Mouse (Mus musculus) heart, postnatal 0 days (tissue): Measurements from ENCODE around the gene Syne2. TPM values are rescaled to one million over a fixed set of nuclear protein-coding genes. Genes with fewer than 3 reads are reported as not detected.
A peak's percentile ranks its signal among the peaks of the same experiment; 100 is the strongest.
"Not testable (repeated sequence)": the region's sequence is repeated elsewhere in the genome, so short reads cannot be mapped to it uniquely, and the experiment has no call there.

ENCODE experiments used
- ATAC-seq: fragments of 200-750 bp; cut with Nextera tagmentation; 2 replicates; pipeline ENCODE4 v1.8.0; 2017; ENCODE audit warnings: low read depth, moderate number of reproducible peaks, moderate library complexity; ENCODE audit not compliant: insufficient read depth
- DNase-seq: peaks from one replicate; pipeline ENCODE4 v3.0.0-alpha.2; 2016; ENCODE audit warnings: low spot score
- H3K27ac ChIP-seq: fragments of 300-500 bp; sonication (generic); 2 replicates; pipeline ENCODE4 v1.5.1; 2014; ENCODE audit warnings: low read depth, mild to moderate bottlenecking
- H3K27me3 ChIP-seq: fragments of 300-500 bp; sonication (generic); 2 replicates; pipeline ENCODE4 v1.6.1; 2014; ENCODE audit warnings: low read length, mixed read lengths; ENCODE audit not compliant: control insufficient read depth, insufficient read depth
- H3K36me3 ChIP-seq: fragments of 300-500 bp; sonication (generic); replicated peaks from 2 replicates; pipeline ENCODE4 v1.6.1; 2014; ENCODE audit warnings: low read length, mixed read lengths; ENCODE audit not compliant: control insufficient read depth, insufficient read depth
- H3K4me1 ChIP-seq: fragments of 300-500 bp; sonication (generic); 2 replicates; pipeline ENCODE4 v1.6.1; 2014; ENCODE audit warnings: antibody characterized with exemption; ENCODE audit not compliant: control insufficient read depth, insufficient read depth
- H3K4me2 ChIP-seq: fragments of 300-500 bp; sonication (generic); 2 replicates; pipeline ENCODE4 v1.6.1; 2014; ENCODE audit warnings: low read depth, mild to moderate bottlenecking, low read length, moderate library complexity
- H3K4me3 ChIP-seq: fragments of 300-500 bp; sonication (generic); 2 replicates; pipeline ENCODE4 v1.5.1; 2014; ENCODE audit warnings: low read depth, low read length
- H3K9ac ChIP-seq: fragments of 300-500 bp; sonication (generic); replicated peaks from 2 replicates; pipeline ENCODE4 v1.6.1; 2014; ENCODE audit warnings: low read depth, low read length, mixed read lengths
- H3K9me3 ChIP-seq: fragments of 300-500 bp; sonication (generic); replicated peaks from 2 replicates; pipeline ENCODE4 v1.6.1; 2016; ENCODE audit warnings: low read length; ENCODE audit not compliant: control insufficient read depth
- CTCF ChIP-seq: IDR thresholded peaks from 2 replicates; pipeline ENCODE4 v1.5.1; 2016; ENCODE audit warnings: antibody characterized with exemption, control low read depth, low read depth
- EP300 ChIP-seq: IDR thresholded peaks from 2 replicates; pipeline ENCODE4 v1.6.1; 2016; ENCODE audit warnings: antibody characterized with exemption, low read depth
- WGBS: fragments of 180-500 bp; shearing (Covaris S2); extraction: QIAGEN DNeasy Blood & Tissue Kit; methylation state at CpG from one replicate; pipeline ENCODE4 v1.1.7; 2014; 5-methylcytosine and 5-hydroxymethylcytosine counted together
- polyA plus RNA-seq: library from polyadenylated mRNA; unstranded; fragments of >200 nt; fragmentation: Nextera tagmentation; extraction: Ambion mirVana; gene quantifications from 2 replicates; pipeline ENCODE4 v1.2.1, GENCODE M21; 2015
- total RNA-seq: library from RNA; depleted of rRNA; stranded (reverse); fragments of >200 nt; gene quantifications from 2 replicates; pipeline ENCODE4 v1.2.3, GENCODE M21; 2014; ENCODE audit warnings: low replicate concordance

Gene Syne2
- total and polyA plus RNA-seq, 2 experiments from 2014 or later = 22.9 to 34.7 TPM

DNA sequence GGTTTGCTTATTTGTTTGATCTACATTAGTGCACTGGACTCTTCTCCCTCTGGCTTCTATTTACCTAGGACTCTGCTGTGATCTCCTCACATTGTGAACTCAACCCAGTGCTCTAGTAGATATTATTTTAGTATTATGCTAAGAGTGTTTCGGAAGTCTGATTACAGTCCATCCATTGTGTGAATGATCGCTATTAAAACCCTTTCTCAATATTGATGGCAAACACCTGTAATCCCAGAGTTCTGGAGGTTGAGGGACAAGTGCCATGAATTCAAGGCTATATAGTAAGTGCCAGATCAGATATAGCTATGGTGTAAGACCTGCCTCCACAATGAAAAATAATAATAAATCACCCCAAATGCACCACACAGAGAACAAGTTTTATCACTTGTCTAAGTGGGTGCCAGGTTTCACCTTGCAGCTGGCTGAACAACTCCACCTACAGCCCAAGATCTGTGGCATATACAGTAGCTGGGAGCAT is 33.6 kb upstream of the Syne2 start:
- no peak overlapping the region for H3K4me3 ChIP-seq
- no peaks in the 10 kb centered on the region for H3K4me1 ChIP-seq
- DNase-seq (no peak), ATAC-seq (no peak)
- H3K27me3 ChIP-seq = no peaks in the 10 kb centered on the region
- TF ChIP-seq CTCF (no peak), EP300 (no peak)
- H3K9ac ChIP-seq = no peak overlapping the region
- H3K27ac ChIP-seq = no peak overlapping the region
- H3K36me3 ChIP-seq = no peaks in the 10 kb centered on the region
- H3K9me3 ChIP-seq = no peaks in the 10 kb centered on the region
- 84% methylated on average over 2 of the region's 2 CpGs for WGBS
- no peak overlapping the region for H3K4me2 ChIP-seq

DNA sequence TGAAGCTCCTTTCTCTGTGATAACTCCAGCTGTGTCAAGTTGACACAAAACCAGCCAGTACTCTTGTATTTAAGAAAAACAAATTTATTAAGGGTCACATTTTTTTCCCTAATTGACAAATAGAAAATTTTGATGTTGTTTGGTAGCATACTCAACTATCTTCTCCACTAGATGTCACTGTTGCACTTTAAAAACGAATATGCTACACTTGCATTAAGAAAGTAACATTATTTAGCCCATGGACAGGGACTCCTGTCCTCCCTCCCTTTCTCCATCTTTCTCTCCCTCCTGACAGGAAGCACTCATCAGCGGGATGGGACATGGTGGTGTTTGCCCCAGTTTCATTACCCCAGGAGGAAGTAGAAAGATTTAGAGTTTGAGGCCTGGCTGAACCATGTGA is 31.3 kb upstream of the Syne2 start:
- WGBS = 5% methylated on average over 2 of the region's 2 CpGs
- not testable (repeated sequence) for H3K27me3 ChIP-seq, H3K9me3 ChIP-seq, H3K36me3 ChIP-seq, H3K4me2 ChIP-seq, H3K9ac ChIP-seq, H3K27ac ChIP-seq, H3K4me3 ChIP-seq, H3K4me1 ChIP-seq
- DNase-seq = peak; percentile 64
- ATAC-seq = peak; percentile 39; the same call in 1 of the 2 replicates
- TF ChIP-seq CTCF = peak; percentile 59

DNA sequence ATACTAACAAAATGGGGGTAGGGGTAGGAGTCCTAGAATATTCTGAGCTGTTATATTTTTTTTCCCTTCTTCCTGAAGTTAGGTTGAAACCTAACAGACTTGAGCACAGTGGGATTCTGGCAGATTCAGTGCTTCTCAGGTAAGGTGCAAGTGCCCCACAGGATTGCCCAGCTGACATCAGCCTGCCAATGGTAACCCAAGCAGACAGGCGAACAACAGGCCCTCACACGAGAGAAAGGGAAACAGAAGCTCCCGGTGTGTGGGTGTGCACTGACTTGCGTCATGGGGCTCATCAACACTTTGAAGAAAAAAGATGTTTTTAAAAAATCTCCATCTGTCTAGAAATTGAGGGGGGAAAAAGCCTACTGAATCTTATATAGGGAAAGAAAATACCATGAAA is 28.5 kb upstream of the Syne2 start:
- H3K4me2 ChIP-seq = no peak overlapping the region
- TF ChIP-seq EP300 = no peak
- TF ChIP-seq CTCF = no peak
- no peaks in the 10 kb centered on the region for H3K27me3 ChIP-seq
- WGBS = 54% methylated on average over 4 of the region's 4 CpGs
- ATAC-seq (no peak), DNase-seq (no peak)
- no peaks in the 10 kb centered on the region for H3K4me1 ChIP-seq
- H3K36me3 ChIP-seq = no peaks in the 10 kb centered on the region
- H3K27ac ChIP-seq = no peak overlapping the region
- H3K9me3 ChIP-seq = no peaks in the 10 kb centered on the region
- no peak overlapping the region for H3K9ac ChIP-seq
- H3K4me3 ChIP-seq = no peak overlapping the region

DNA sequence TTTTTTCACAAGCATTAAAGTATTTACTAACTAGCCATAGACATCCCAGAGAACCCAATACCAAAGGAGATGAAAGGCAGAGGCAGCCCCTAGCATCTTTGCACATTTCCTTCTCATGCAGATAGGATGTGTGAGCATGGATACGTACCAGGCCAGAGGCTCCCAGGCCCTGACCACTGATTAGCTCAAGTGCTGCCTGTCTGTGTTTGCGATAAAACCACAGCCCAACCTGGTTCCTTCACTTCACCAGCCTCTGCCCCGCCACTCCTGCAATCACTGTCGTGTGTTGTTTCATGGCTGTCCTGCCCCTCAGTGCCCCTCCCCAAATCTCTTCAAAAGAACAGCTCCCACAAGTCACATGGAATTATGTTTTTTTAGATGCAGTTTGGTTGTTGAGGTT is 23.4 kb upstream of the Syne2 start:
- 24% methylated on average over 4 of the region's 4 CpGs for WGBS
- no peak for TF ChIP-seq EP300
- TF ChIP-seq CTCF = no peak
- ATAC-seq (no peak), DNase-seq (no peak)
- Histone ChIP-seq H3K9ac (no peak overlapping the region), H3K4me2 (no peak overlapping the region), H3K4me1 (no peaks in the 10 kb centered on the region), H3K4me3 (no peak overlapping the region), H3K9me3 (no peaks in the 10 kb centered on the region), H3K36me3 (no peaks in the 10 kb centered on the region), H3K27me3 (no peaks in the 10 kb centered on the region), H3K27ac (no peak overlapping the region)

DNA sequence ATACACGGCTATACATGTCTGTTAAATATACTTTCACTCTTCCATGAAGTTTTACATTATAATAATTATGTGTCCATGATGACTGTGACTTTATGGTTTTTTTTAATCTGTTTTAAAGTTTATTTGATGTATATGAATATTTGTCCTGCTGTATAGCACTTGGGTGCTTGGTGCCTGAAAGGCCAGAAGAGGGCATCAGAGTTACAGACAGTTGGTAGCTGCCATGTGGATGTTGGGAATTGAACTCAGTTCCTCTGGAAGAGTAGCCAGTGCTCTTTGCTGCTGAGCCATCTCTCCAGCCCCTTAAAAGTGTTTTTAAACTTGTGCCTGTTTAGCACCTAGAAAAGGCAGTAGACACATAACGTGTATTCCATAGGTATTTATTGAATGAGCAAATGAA is 21.4 kb upstream of the Syne2 start:
- peak; percentile 65 for TF ChIP-seq CTCF
- TF ChIP-seq EP300 = no peak
- WGBS = 76% methylated on average over 2 of the region's 2 CpGs
- Histone ChIP-seq H3K4me2 (no peak overlapping the region), H3K4me1 (no peaks in the 10 kb centered on the region), H3K9me3 (no peaks in the 10 kb centered on the region), H3K4me3 (no peak overlapping the region), H3K27me3 (no peaks in the 10 kb centered on the region), H3K9ac (no peak overlapping the region), H3K27ac (no peak overlapping the region), H3K36me3 (no peaks in the 10 kb centered on the region)
- ATAC-seq (no peak), DNase-seq (peak; percentile 19)

DNA sequence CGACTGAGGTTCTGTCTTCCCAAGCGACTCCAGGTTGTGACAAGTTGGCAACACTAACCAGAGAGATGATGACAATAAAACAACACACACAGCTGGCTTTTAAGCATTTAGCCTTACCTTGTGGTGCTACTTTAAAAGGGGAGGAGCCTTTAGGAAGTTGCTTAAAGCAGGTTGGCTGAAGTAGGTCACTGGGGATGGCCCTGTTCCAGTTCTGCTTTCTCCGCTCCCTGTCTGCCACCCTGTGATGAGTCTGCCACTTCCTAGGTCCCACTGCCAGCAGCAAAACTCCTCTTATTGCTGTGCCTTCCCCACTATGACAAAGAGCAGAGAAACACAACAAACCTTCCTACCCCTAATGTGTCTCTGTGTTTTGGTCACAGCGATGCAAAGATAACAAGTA is 11.7 kb upstream of the Syne2 start:
- H3K36me3 ChIP-seq = no peaks in the 10 kb centered on the region
- 0 out of 2 replicates have a peak, but pooled peaks cover 4% of the 10 kb centered on the region for H3K9me3 ChIP-seq
- DNase-seq (no peak), ATAC-seq (no peak)
- H3K4me1 ChIP-seq = no peaks in the 10 kb centered on the region
- no peak overlapping the region for H3K4me3 ChIP-seq
- no peaks in the 10 kb centered on the region for H3K27me3 ChIP-seq
- no peak overlapping the region for H3K4me2 ChIP-seq
- WGBS = 73% methylated on average over 4 of the region's 4 CpGs
- TF ChIP-seq EP300 (no peak), CTCF (no peak)
- H3K9ac ChIP-seq = no peak overlapping the region
- no peak overlapping the region for H3K27ac ChIP-seq
